Mouse (Mus musculus) spleen, adult 2 months (tissue): ENCODE data around the gene Coro1b. TPM values are rescaled to one million over a fixed set of nuclear protein-coding genes. Genes with fewer than 3 reads are reported as not detected.

Experiments used
- DNase-seq, 2 experiments: peaks; one replicate each; pipeline versions ENCODE4 v3.0.0 to v3.0.0-alpha.2; 2012 to 2021; ENCODE audit warnings: low spot score in 2 of 2, low read depth in 1 of 2
- H3K27ac ChIP-seq: fragments of 200-500 bp; 2 replicates; pipeline ENCODE4 v1.5.1; 2012; ENCODE audit warnings: low read length, inconsistent platforms; ENCODE audit not compliant: insufficient read depth
- H3K27me3 ChIP-seq: fragments of 200-500 bp; 2 replicates; pipeline ENCODE4 v1.6.1; 2012; ENCODE audit warnings: mild to moderate bottlenecking, moderate library complexity, low read length, inconsistent platforms; ENCODE audit not compliant: control insufficient read depth, insufficient read depth
- H3K36me3 ChIP-seq: fragments of 200-500 bp; 2 replicates; pipeline ENCODE4 v1.6.1; 2012; ENCODE audit warnings: mild to moderate bottlenecking, low read length, inconsistent platforms; ENCODE audit not compliant: control insufficient read depth, insufficient read depth
- H3K4me1 ChIP-seq: fragments of 200-500 bp; 2 replicates; pipeline ENCODE4 v1.6.1; 2011; ENCODE audit warnings: inconsistent platforms; ENCODE audit not compliant: control insufficient read depth, insufficient read depth, insufficient read length
- H3K4me3 ChIP-seq: fragments of 200-500 bp; 2 replicates; pipeline ENCODE4 v1.5.1; 2011; ENCODE audit warnings: mild to moderate bottlenecking, inconsistent platforms; ENCODE audit not compliant: insufficient read depth, insufficient read length; ENCODE audit errors: extremely low read depth
- CTCF ChIP-seq: fragments of 200-500 bp; IDR thresholded peaks from 2 replicates; pipeline ENCODE4 v1.5.1; 2011; ENCODE audit warnings: mild to moderate bottlenecking, inconsistent platforms; ENCODE audit not compliant: insufficient read depth, insufficient read length, insufficient replicate concordance; ENCODE audit errors: extremely low read depth
- POLR2A ChIP-seq: fragments of 200-500 bp; IDR thresholded peaks from 2 replicates; pipeline ENCODE4 v1.6.1; 2011; ENCODE audit warnings: low read depth, low read length, inconsistent platforms
- WGBS: fragments of 180-500 bp; shearing (Covaris S2); methylation state at CpG from one replicate; pipeline ENCODE4 v1.1.7; 2018; 5-methylcytosine and 5-hydroxymethylcytosine counted together
- polyA plus RNA-seq: library from polyadenylated mRNA; depleted of rRNA; stranded (reverse); fragments of >200 nt; gene quantifications from 2 replicates; pipeline ENCODE4 v1.2.3, GENCODE M21; 2012; rRNA removed

Gene Coro1b
- 386 and 394 TPM in 2 replicates for polyA plus RNA-seq

- H3K4me1 ChIP-seq = peaks cover 50% of the 10 kb centered on the region
- peak within 1 kb of the TSS; percentile 86 for H3K27ac ChIP-seq
- no peaks in the 10 kb centered on the region for H3K27me3 ChIP-seq
- peaks cover 19% of the 10 kb centered on the region for H3K36me3 ChIP-seq
- 1% methylated on average over 32 of the region's 33 CpGs for WGBS
- H3K4me3 ChIP-seq = peak within 1 kb of the TSS; percentile 77
- peak; percentile 65 for TF ChIP-seq POLR2A
- TF ChIP-seq CTCF = no peak
- DNase-seq = peak; percentile 76 to 92
These were observed at the start of gene Coro1b for GRCm38 (mm10) chr19:4148491-4148806. Gene Coro1b (plus strand): TSS chr19:4148619.

- Histone ChIP-seq H3K4me1 (peaks cover 25% of the 10 kb centered on the region), H3K27me3 (no peaks in the 10 kb centered on the region), H3K27ac (peak overlapping the region; percentile 80), H3K4me3 (peak overlapping the region; percentile 89; the same call in 1 of the 2 replicates), H3K36me3 (peaks cover 13% of the 10 kb centered on the region)
- WGBS = 3% methylated on average over 9 of the region's 9 CpGs
- TF ChIP-seq POLR2A (no peak), CTCF (peak; percentile 95)
- peak; percentile 84 to 93 for DNase-seq
These were observed 49.4 kb upstream of the Coro1b start for GRCm38 (mm10) chr19:4099056-4099455.

GRCm38 (mm10) chr19:4099837-4100717 is 48.3 kb upstream of the Coro1b start, which contains the start of gene Pitpnm1:
Gene Pitpnm1 (plus strand): TSS chr19:4099998.
- TF ChIP-seq POLR2A (no peak; the same call in 1 of the 2 replicates), CTCF (no peak)
- Histone ChIP-seq H3K27ac (peak within 1 kb of the TSS; percentile 92), H3K36me3 (peaks cover 20% of the 10 kb centered on the region), H3K27me3 (no peaks in the 10 kb centered on the region), H3K4me1 (peaks cover 25% of the 10 kb centered on the region), H3K4me3 (peak within 1 kb of the TSS; percentile 89)
- under 1% methylated on average over 53 of the region's 53 CpGs for WGBS
- peak in 1 of 2 experiments; percentile 89 for DNase-seq

- 2% methylated on average over 51 of the region's 52 CpGs for WGBS
- Histone ChIP-seq H3K27me3 (no peaks in the 10 kb centered on the region), H3K36me3 (peaks cover 26% of the 10 kb centered on the region), H3K4me1 (peaks cover 25% of the 10 kb centered on the region), H3K27ac (no peak overlapping the region), H3K4me3 (peak overlapping the region; percentile 89)
- TF ChIP-seq POLR2A = no peak
- TF ChIP-seq CTCF = no peak
- no peak for DNase-seq
These were observed 47.6 kb upstream of the Coro1b start for GRCm38 (mm10) chr19:4100718-4101261.

- H3K36me3 ChIP-seq = peaks cover 29% of the 10 kb centered on the region
- TF ChIP-seq POLR2A (no peak), CTCF (no peak)
- DNase-seq = no peak
These were observed 47.0 kb upstream of the Coro1b start for GRCm38 (mm10) chr19:4101466-4101865.

GRCm38 (mm10) chr19:4102049-4102448 is 46.4 kb upstream of the Coro1b start:
- peaks cover 32% of the 10 kb centered on the region for H3K36me3 ChIP-seq
- H3K4me3 ChIP-seq = no peak overlapping the region
- no peaks in the 10 kb centered on the region for H3K27me3 ChIP-seq
- no peak for DNase-seq
- H3K4me1 ChIP-seq = peaks cover 21% of the 10 kb centered on the region
- H3K27ac ChIP-seq = no peak overlapping the region
- WGBS = 92% methylated on average over 2 of the region's 2 CpGs
- TF ChIP-seq CTCF (no peak), POLR2A (no peak)

More at GRCm38 (mm10) chr19:4101466-4101865, 47.0 kb upstream of the Coro1b start:
- Histone ChIP-seq H3K27ac (no peak overlapping the region), H3K27me3 (no peaks in the 10 kb centered on the region), H3K4me1 (peaks cover 23% of the 10 kb centered on the region), H3K4me3 (no peak overlapping the region)
- 94% methylated on average over 6 of the region's 6 CpGs for WGBS

- TF ChIP-seq CTCF (no peak), POLR2A (no peak)
- 76% methylated on average over 12 of the region's 12 CpGs for WGBS
- no peak overlapping the region for H3K4me3 ChIP-seq
- H3K27me3 ChIP-seq = no peaks in the 10 kb centered on the region
- peaks cover 21% of the 10 kb centered on the region for H3K4me1 ChIP-seq
- no peak for DNase-seq
- H3K27ac ChIP-seq = no peak overlapping the region
- peaks cover 33% of the 10 kb centered on the region for H3K36me3 ChIP-seq
These were observed 45.8 kb upstream of the Coro1b start for GRCm38 (mm10) chr19:4102626-4103025.
